Mouse (Mus musculus): ENCODE data around the gene Snai3.
A peak's percentile ranks its signal among the peaks of the same experiment; 100 is the strongest.

Gene Snai3

GRCm38 (mm10) chr8:122459218-122459900 lies 1.2 kb downstream of the Snai3 start:
- no peak for DNase-seq

- DNase-seq: no peak
These were observed 3.4 kb downstream of the Snai3 start for GRCm38 (mm10) chr8:122457171-122457570.

GRCm38 (mm10) chr8:122454409-122454808 lies 6.1 kb downstream of the Snai3 start:
- DNase-seq: no peak

GRCm38 (mm10) chr8:122452154-122452553 lies 8.4 kb downstream of the Snai3 start:
- no peak for DNase-seq

GRCm38 (mm10) chr8:122451161-122451703 lies 9.3 kb downstream of the Snai3 start:
- DNase-seq: no peak

- no peak for DNase-seq
These were observed 15.3 kb downstream of the Snai3 start for GRCm38 (mm10) chr8:122445203-122445602.

- DNase-seq: peak; percentile 91
These were observed 16.3 kb downstream of the Snai3 start for GRCm38 (mm10) chr8:122444058-122444748.

GRCm38 (mm10) chr8:122443262-122444006 lies 17.1 kb downstream of the Snai3 start, which contains the start of gene Mvd:
TSS of gene Mvd (minus strand) at chr8:122443422.
- DNase-seq: peak; percentile 100

GRCm38 (mm10) chr8:122442781-122443180 lies 17.8 kb downstream of the Snai3 start:
- no peak for DNase-seq

GRCm38 (mm10) chr8:122442356-122442755 lies 18.2 kb downstream of the Snai3 start:
- DNase-seq: no peak

GRCm38 (mm10) chr8:122441326-122441725 lies 19.2 kb downstream of the Snai3 start:
- no peak for DNase-seq

- no peak for DNase-seq
These were observed 21.2 kb downstream of the Snai3 start for GRCm38 (mm10) chr8:122439336-122439735.

- DNase-seq: no peak
These were observed 22.7 kb downstream of the Snai3 start for GRCm38 (mm10) chr8:122437708-122438331.

- no peak for DNase-seq
These were observed 23.9 kb downstream of the Snai3 start for GRCm38 (mm10) chr8:122436586-122437125.

GRCm38 (mm10) chr8:122436146-122436545 lies 24.4 kb downstream of the Snai3 start:
- no peak for DNase-seq

- no peak for DNase-seq
These were observed 25.2 kb downstream of the Snai3 start for GRCm38 (mm10) chr8:122435375-122435774.

- no peak for DNase-seq
These were observed 27.1 kb downstream of the Snai3 start for GRCm38 (mm10) chr8:122433269-122433905.

GRCm38 (mm10) chr8:122432443-122433268 lies 27.9 kb downstream of the Snai3 start, which contains the start of gene Cyba:
TSS of gene Cyba (minus strand) at chr8:122432930.
- peak; percentile 88 for DNase-seq

- DNase-seq: peak; percentile 48
These were observed 28.7 kb downstream of the Snai3 start for GRCm38 (mm10) chr8:122431694-122432442.

- DNase-seq: peak; percentile 69
These were observed 29.9 kb downstream of the Snai3 start for GRCm38 (mm10) chr8:122430646-122431045.
